Mouse (Mus musculus) kidney, adult 2 months (tissue): Measurements from ENCODE around the gene Rad9a.

Experiments used
- CTCF ChIP-seq: fragments of 200-500 bp; conservative IDR thresholded peaks from 2 replicates; pipeline ENCODE4 v1.5.1; 2011; ENCODE audit warnings: low read depth, mild to moderate bottlenecking, control low read depth, low read length, moderate library complexity, mixed read lengths; ENCODE audit not compliant: insufficient read depth, insufficient read length
- POLR2A ChIP-seq: fragments of 200-500 bp; IDR thresholded peaks from one replicate; pipeline ENCODE4 v1.6.1; 2011; ENCODE audit warnings: low read depth, low read length, control low read depth

DNA sequence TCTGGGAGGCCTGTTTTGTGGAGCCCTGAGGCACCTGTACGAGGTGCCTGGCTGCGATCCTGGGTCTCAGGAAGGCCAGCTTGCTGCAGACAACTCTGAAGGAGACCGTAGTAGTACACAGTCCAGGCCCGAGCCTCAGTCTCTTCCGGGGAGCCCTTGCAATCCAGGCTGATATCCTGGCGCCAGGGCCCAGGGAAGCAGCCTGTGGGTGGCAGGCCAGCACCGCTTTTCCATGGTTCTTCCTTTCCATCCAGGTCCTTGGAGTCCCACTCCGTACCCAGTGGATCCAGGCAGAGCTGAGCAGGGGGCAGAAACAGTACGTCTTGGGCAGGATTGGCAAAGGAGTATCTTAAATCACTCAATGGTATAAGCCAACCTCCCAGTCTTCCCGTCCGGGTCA lies 28.5 kb downstream of the Rad9a start:
- TF ChIP-seq POLR2A (no peak), CTCF (0 out of 2 replicates have a peak, but pooled peaks have one; percentile 10)
